Mouse (Mus musculus) ES-E14 (cell line): ENCODE data around the gene Gnmt. TPM values are rescaled to one million over a fixed set of nuclear protein-coding genes. Genes with fewer than 3 reads are reported as not detected.
A peak's percentile ranks its signal among the peaks of the same experiment; 100 is the strongest.

Source experiments
- DNase-seq: peaks from one replicate; pipeline ENCODE4 v3.0.0-alpha.2; 2013; ENCODE audit warnings: low read depth, low spot score
- H3K27ac ChIP-seq: 2 replicates; pipeline ENCODE4 v1.5.1; 2012; ENCODE audit warnings: low read depth, mild to moderate bottlenecking, low read length, moderate library complexity, mixed read lengths; ENCODE audit not compliant: poor library complexity, insufficient read depth, severe bottlenecking
- H3K36me3 ChIP-seq: 2 replicates; pipeline ENCODE4 v1.6.1; 2012; ENCODE audit warnings: mild to moderate bottlenecking, low read length, moderate library complexity, mixed read lengths; ENCODE audit not compliant: control insufficient read depth, poor library complexity, insufficient read depth, severe bottlenecking
- H3K4me1 ChIP-seq, 2 experiments: fragments of 150-350 bp in 1 of 2; sonication (generic) in 1 of 2; 2 replicates each; pipeline ENCODE4 v1.6.1; 2012; ENCODE audit warnings: low read length in 2 of 2, mild to moderate bottlenecking in 1 of 2, mixed read lengths in 1 of 2; ENCODE audit not compliant: control insufficient read depth in 2 of 2, insufficient read depth in 2 of 2, poor library complexity in 1 of 2
- H3K4me3 ChIP-seq, 2 experiments: fragments of 150-350 bp in 1 of 2; sonication (generic) in 1 of 2; 2 replicates each; pipeline ENCODE4 v1.5.1; 2012; ENCODE audit warnings: low read length in 2 of 2, low read depth in 1 of 2, mild to moderate bottlenecking in 1 of 2, mixed read lengths in 1 of 2; ENCODE audit not compliant: insufficient read depth in 1 of 2, poor library complexity in 1 of 2, severe bottlenecking in 1 of 2
- H3K9ac ChIP-seq: 2 replicates; pipeline ENCODE4 v1.6.1; 2012; ENCODE audit warnings: low read depth, mild to moderate bottlenecking, low read length, mixed read lengths; ENCODE audit not compliant: poor library complexity, insufficient read depth, severe bottlenecking
- H3K9me3 ChIP-seq: fragments of 150-350 bp; sonication (generic); 2 replicates; pipeline ENCODE4 v1.6.1; 2012; ENCODE audit warnings: low read depth, mild to moderate bottlenecking, low read length; ENCODE audit not compliant: control insufficient read depth, insufficient read depth
- CHD2 ChIP-seq: IDR thresholded peaks from 2 replicates; pipeline ENCODE4 v1.6.1; 2014; ENCODE audit warnings: mild to moderate bottlenecking, low read depth, low read length, inconsistent platforms
- HCFC1 ChIP-seq: IDR thresholded peaks from 2 replicates; pipeline ENCODE4 v1.6.1; 2012; ENCODE audit warnings: low read length, inconsistent platforms, borderline replicate concordance; ENCODE audit not compliant: insufficient read depth
- MAFK ChIP-seq: IDR thresholded peaks from 2 replicates; pipeline ENCODE4 v1.6.1; 2014; ENCODE audit warnings: mild to moderate bottlenecking, low read depth, low read length, inconsistent platforms; ENCODE audit not compliant: insufficient read depth
- ZC3H11A ChIP-seq: IDR thresholded peaks from 2 replicates; pipeline ENCODE4 v1.6.1; 2012; ENCODE audit warnings: low read depth, mild to moderate bottlenecking, inconsistent platforms, low read length, borderline replicate concordance
- ZNF384 ChIP-seq: IDR thresholded peaks from 2 replicates; pipeline ENCODE4 v1.6.1; 2012; ENCODE audit warnings: low read depth, low read length, inconsistent platforms
- in situ Hi-C, 2 experiments: fragments of 600-800 bp; cut with MboI; formaldehyde crosslinking; loops; one replicate each; pipeline ENCODE4 v1.15.1; 2025; ENCODE audit warnings: low sequenced_read_pairs in 2 of 2, inconsistent platforms in 1 of 2; ENCODE audit not compliant: unreplicated experiment in 2 of 2
- total RNA-seq: library from RNA; depleted of rRNA; stranded (reverse); fragments of 300-350 nt; gene quantifications from 2 replicates; pipeline ENCODE4 v1.2.3, GENCODE M21; 2012

Gene Gnmt
- total RNA-seq, 1 experiment, result 1.2 TPM

DNA sequence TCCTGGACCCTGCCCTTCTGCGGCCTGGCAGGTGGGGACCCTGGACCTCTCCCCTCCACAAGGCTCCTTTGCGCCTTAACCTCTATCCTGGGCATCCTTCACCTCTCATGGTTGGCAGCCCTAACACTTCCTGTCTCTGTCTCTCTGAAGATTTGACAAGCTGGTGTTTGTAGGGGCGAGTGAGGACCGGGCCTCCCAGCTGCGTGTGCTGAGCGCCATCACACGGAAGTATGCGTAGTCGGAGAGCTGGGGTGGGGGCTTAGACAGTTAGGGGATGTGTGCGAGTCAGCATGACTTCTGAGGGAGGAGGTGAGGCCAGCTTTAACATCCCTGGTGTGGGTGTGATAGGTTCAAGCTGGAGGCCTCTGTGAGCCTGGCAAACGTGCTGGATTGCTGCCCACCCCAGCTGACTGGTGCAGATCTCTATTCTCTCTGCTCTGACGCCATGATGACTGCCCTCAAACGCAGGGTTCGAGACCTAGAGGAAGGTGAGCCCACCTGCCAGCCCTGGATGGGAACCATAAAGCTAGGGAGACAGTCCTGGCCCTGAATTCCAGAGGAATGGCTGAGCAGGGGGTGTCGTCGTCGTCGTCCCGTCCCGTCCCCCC lies 4.4 kb downstream of the Gnmt start:
- Histone ChIP-seq H3K4me1 (peaks cover 0 to 2% of the 10 kb centered on the region in 2 experiments; a peak in 2 of 4 replicates), H3K4me3 (no peak overlapping the region), H3K9ac (no peak overlapping the region; the same call in 1 of the 2 replicates), H3K36me3 (peaks cover 6% of the 10 kb centered on the region; the same call in 1 of the 2 replicates), H3K9me3 (no peaks in the 10 kb centered on the region), H3K27ac (no peak overlapping the region)
- in situ Hi-C loops, result no loop called here
- no peak for TF ChIP-seq CHD2
- TF ChIP-seq ZC3H11A, result no peak
- TF ChIP-seq ZNF384, result no peak
- no peak for TF ChIP-seq HCFC1
- no peak for TF ChIP-seq MAFK
- DNase-seq, result no peak

DNA sequence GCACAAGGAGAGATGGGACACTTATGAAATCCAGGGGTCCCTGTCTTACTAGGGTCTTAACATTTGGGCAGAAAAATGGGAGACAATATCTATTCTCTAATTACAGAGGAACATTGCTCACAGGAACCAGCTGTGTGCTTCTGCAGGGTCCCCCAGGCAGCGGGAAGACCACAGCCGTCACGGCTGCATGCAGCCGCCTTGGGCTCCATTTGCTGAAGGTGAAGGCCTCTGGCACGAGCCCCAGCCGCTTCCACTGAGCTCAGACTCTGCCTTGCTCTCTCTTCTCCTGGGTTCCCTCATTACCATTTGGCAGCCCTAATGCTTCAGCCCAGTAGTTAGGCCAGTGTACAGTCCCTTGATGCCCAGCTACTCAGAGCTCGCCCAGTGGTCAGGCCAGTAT lies 7.9 kb downstream of the Gnmt start:
- in situ Hi-C loops, result no loop called here
- Histone ChIP-seq H3K4me1 (no peaks in the 10 kb centered on the region; a peak in 1 of 4 replicates), H3K27ac (no peak overlapping the region), H3K4me3 (no peak overlapping the region), H3K36me3 (peaks cover 6% of the 10 kb centered on the region; the same call in 1 of the 2 replicates), H3K9me3 (no peaks in the 10 kb centered on the region), H3K9ac (no peak overlapping the region)
- TF ChIP-seq ZNF384 (no peak), MAFK (no peak), CHD2 (no peak)
- no peak for DNase-seq

DNA sequence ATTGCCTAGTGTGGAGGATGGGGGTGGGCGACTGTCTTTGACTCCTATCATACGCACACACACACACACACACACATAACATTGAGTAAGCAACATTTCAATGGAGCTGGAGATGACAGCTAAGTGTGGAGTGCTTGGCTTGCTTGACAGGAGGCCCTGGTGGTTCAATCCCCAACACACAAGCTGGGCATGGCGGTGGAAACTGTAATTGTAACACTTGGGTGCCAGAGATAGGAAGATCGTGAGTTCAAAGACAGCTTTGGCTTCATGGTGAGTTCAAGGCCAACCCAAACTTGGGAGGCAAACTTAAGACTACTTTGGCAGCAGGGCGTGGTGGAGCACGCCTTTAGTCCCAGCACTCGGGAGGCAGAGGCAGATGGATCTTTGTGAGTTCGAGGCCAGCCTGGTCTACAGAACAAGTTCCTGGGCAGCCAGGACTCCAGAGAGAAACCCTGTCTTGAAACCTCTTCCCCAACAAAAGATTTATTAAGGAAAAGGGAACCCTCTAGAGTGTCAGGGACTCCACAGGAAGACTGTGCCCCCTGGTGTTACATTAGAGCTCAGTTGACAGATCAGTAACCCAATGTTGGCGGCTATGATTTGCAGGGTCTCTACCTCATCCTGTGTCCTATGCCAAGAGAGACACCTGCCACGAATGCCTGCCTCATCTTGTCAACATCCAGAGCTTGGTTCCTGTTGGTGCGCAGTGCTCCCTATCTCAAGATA lies 14.0 kb downstream of the Gnmt start:
- peak; percentile 73 for DNase-seq
- H3K9ac ChIP-seq, result no peak overlapping the region
- H3K4me1 ChIP-seq, result peaks cover 0 to 2% of the 10 kb centered on the region in 2 experiments; a peak in 2 of 4 replicates
- no peaks in the 10 kb centered on the region for H3K9me3 ChIP-seq
- no peak overlapping the region for H3K4me3 ChIP-seq
- in situ Hi-C loops, result no loop called here
- no peak overlapping the region for H3K27ac ChIP-seq
- TF ChIP-seq MAFK (0 out of 2 replicates have a peak, but pooled peaks have one; percentile 6), HCFC1 (no peak), CHD2 (no peak), ZC3H11A (peak; percentile 38; the same call in 1 of the 2 replicates), ZNF384 (no peak)
- peaks cover 8% of the 10 kb centered on the region; the same call in 1 of the 2 replicates for H3K36me3 ChIP-seq

DNA sequence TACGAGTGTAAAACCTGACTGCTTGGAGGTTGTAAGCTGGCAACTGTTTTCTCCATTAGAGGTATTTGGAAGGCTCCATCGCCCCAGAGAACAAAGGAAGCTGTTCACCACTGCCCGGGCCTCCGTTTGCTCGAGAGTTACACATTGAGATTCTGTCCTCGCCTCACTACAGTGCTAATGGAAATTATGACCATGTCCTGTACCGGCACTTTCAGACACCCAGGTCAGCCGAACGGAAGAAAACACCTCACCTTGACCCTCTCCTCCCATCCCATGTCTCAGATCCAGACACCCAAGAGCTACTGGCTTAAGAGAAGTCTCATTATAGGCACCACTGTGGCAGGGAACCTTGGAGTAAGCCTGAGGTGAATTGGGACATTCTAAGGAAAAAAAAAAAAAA lies 15.1 kb downstream of the Gnmt start:
- Histone ChIP-seq H3K9ac (no peak overlapping the region), H3K4me1 (peaks cover 0 to 2% of the 10 kb centered on the region in 2 experiments; a peak in 2 of 4 replicates), H3K36me3 (peaks cover 8% of the 10 kb centered on the region; the same call in 1 of the 2 replicates), H3K9me3 (no peaks in the 10 kb centered on the region), H3K4me3 (no peak overlapping the region), H3K27ac (no peak overlapping the region)
- in situ Hi-C loops, result no loop called here
- DNase-seq, result no peak
- no peak for TF ChIP-seq CHD2
- no peak for TF ChIP-seq ZNF384
- TF ChIP-seq MAFK, result no peak
- no peak for TF ChIP-seq HCFC1
- TF ChIP-seq ZC3H11A, result no peak
